Mouse (Mus musculus) spleen, adult 2 months (tissue): Measurements from ENCODE around the gene Gsk3a.

ENCODE experiments used
- CTCF ChIP-seq: fragments of 200-500 bp; IDR thresholded peaks from 2 replicates; pipeline ENCODE4 v1.5.1; 2011; ENCODE audit warnings: mild to moderate bottlenecking, inconsistent platforms; ENCODE audit not compliant: insufficient read depth, insufficient read length, insufficient replicate concordance; ENCODE audit errors: extremely low read depth
- POLR2A ChIP-seq: fragments of 200-500 bp; IDR thresholded peaks from 2 replicates; pipeline ENCODE4 v1.6.1; 2011; ENCODE audit warnings: low read depth, low read length, inconsistent platforms

DNA sequence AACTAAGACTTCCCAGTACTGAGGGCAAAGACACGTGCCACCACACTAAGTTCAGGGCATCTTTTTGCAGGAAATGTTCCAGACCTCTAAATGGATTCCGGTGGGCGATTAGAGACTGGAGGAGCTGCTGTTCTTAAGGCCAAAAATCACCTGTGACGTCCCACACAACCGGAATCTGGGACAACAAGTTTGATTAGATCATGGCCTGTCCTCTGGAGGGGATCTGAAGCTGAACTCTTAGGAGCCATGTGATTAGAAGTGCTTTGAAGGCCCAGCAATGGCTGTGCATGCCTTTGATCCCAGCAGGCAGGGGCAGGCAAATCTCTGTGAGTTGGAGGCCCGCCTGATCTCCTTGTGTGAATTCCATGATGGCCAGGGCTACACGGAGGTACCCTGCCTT, 3.0 kb upstream of the Gsk3a start:
- TF ChIP-seq CTCF (no peak), POLR2A (no peak)
